Comparison of ENCODE assay signal across 27 mouse cellular contexts in genomic region chrX:133601195-133601594, GRCm38 (mm10).
"Had no signal": no experiment of that assay in that cellular context is flagged by ENCODE, and none has a peak within 500 bp of the region (broad histone marks: within the 10 kb centered on the region; RNA-seq: fewer than 3 reads in every experiment).

No protein-coding gene starts in this region.

- ATAC-seq: hindbrain, embryonic 16.5 days; inflammation-experienced regulatory T-cells, adult 6 months; intestine, embryonic 15.5 days; intestine, postnatal 0 days; liver, embryonic 12.5 days had no signal

- H3K36me3 ChIP-seq: heart, embryonic 13.5 days; heart, embryonic 15.5 days; hindbrain, embryonic 10.5 days; hindbrain, embryonic 12.5 days; intestine, embryonic 15.5 days; limb, embryonic 13.5 days; limb, embryonic 15.5 days; liver, embryonic 12.5 days had no signal

- H3K4me2 ChIP-seq: heart, embryonic 11.5 days; heart, embryonic 13.5 days; heart, embryonic 15.5 days; hindbrain, embryonic 12.5 days; hindbrain, embryonic 14.5 days; intestine, embryonic 15.5 days; limb, embryonic 13.5 days; limb, embryonic 15.5 days; liver, embryonic 12.5 days had no signal

- H3K4me1 ChIP-seq: heart, embryonic 15.5 days; hindbrain, embryonic 10.5 days; hindbrain, embryonic 12.5 days; intestine, embryonic 15.5 days; limb, embryonic 15.5 days; liver, embryonic 12.5 days had no signal

- H3K9ac ChIP-seq: heart, embryonic 13.5 days; heart, embryonic 15.5 days; hindbrain, embryonic 12.5 days; hindbrain, embryonic 14.5 days; intestine, embryonic 15.5 days; limb, embryonic 13.5 days; limb, embryonic 15.5 days; liver, embryonic 12.5 days; liver, embryonic 14.5 days had no signal

- H3K4me3 ChIP-seq: heart, adult 2 months; heart, embryonic 13.5 days; heart, embryonic 15.5 days; hindbrain, embryonic 10.5 days; hindbrain, embryonic 12.5 days; intestine, embryonic 15.5 days; layer of hippocampus, adult 2 months; limb, embryonic 13.5 days; limb, embryonic 15.5 days; liver, embryonic 12.5 days had no signal

- H3K27ac ChIP-seq: heart, adult 2 months; heart, embryonic 13.5 days; heart, embryonic 15.5 days; hindbrain, embryonic 10.5 days; hindbrain, embryonic 12.5 days; hindbrain, embryonic 14.5 days; intestine, embryonic 15.5 days; layer of hippocampus, adult 2 months; limb, embryonic 13.5 days; limb, embryonic 15.5 days; liver, embryonic 12.5 days; liver, embryonic 14.5 days had no signal

- DNase-seq: gastrocnemius, postnatal 14 days; gastrocnemius, postnatal 36 days; heart, adult 11 months; heart, adult 2 months; heart, postnatal 4 days; kidney, adult 18-20 months; kidney, adult 8-10 months; kidney, postnatal 10 days; kidney, postnatal 25 days; kidney, postnatal 4 days; layer of hippocampus, postnatal 36 days; left cerebral cortex, postnatal 4 days had no signal

- H3K27me3 ChIP-seq: heart, embryonic 13.5 days; heart, embryonic 15.5 days; hindbrain, embryonic 12.5 days; intestine, embryonic 15.5 days; limb, embryonic 15.5 days; liver, embryonic 12.5 days had no signal

- H3K9me3 ChIP-seq: heart, embryonic 13.5 days; heart, embryonic 15.5 days; hindbrain, embryonic 10.5 days; hindbrain, embryonic 12.5 days; intestine, embryonic 15.5 days; limb, embryonic 13.5 days; limb, embryonic 15.5 days; liver, embryonic 12.5 days had no signal
